Mouse (Mus musculus) embryonic facial prominence, embryonic 12.5 days (tissue): ENCODE results near the gene Azin2. TPM values are rescaled to one million over a fixed set of nuclear protein-coding genes. Genes with fewer than 3 reads are reported as not detected.

ENCODE experiments used
- ATAC-seq: fragments of 200-750 bp; cut with Nextera tagmentation; 2 replicates; pipeline ENCODE4 v1.8.0; 2017; ENCODE audit not compliant: insufficient number of reproducible peaks, insufficient read depth, low FRiP score, low TSS enrichment
- H3K27ac ChIP-seq: fragments of 300-500 bp; sonication (generic); 2 replicates; pipeline ENCODE4 v1.5.1; 2016; ENCODE audit warnings: mild to moderate bottlenecking
- H3K27me3 ChIP-seq: fragments of 300-500 bp; sonication (generic); 2 replicates; pipeline ENCODE4 v1.6.1; 2016; ENCODE audit warnings: mild to moderate bottlenecking, moderate library complexity
- H3K36me3 ChIP-seq: fragments of 300-500 bp; sonication (generic); 2 replicates; pipeline ENCODE4 v1.6.1; 2016; ENCODE audit warnings: mild to moderate bottlenecking
- H3K4me1 ChIP-seq: fragments of 300-500 bp; sonication (generic); 2 replicates; pipeline ENCODE4 v1.6.1; 2016
- H3K4me2 ChIP-seq: fragments of 300-500 bp; sonication (generic); replicated peaks from 2 replicates; pipeline ENCODE4 v1.6.1; 2016; ENCODE audit warnings: mild to moderate bottlenecking, moderate library complexity
- H3K4me3 ChIP-seq: fragments of 300-500 bp; sonication (generic); 2 replicates; pipeline ENCODE4 v1.5.1; 2016; ENCODE audit warnings: mild to moderate bottlenecking
- H3K9ac ChIP-seq: fragments of 300-500 bp; sonication (generic); 2 replicates; pipeline ENCODE4 v1.6.1; 2016; ENCODE audit warnings: mild to moderate bottlenecking, moderate library complexity
- H3K9me3 ChIP-seq: fragments of 300-500 bp; sonication (generic); 2 replicates; pipeline ENCODE4 v1.6.1; 2016; ENCODE audit warnings: mild to moderate bottlenecking, moderate library complexity
- WGBS: fragments of 180-500 bp; shearing (Covaris S2); methylation state at CpG from one replicate; pipeline ENCODE4 v1.1.7; 2016; 5-methylcytosine and 5-hydroxymethylcytosine counted together
- polyA plus RNA-seq: library from polyadenylated mRNA; unstranded; fragments of >200 nt; fragmentation: Nextera tagmentation; extraction: Ambion mirVana; gene quantifications from 2 replicates; pipeline ENCODE4 v1.2.1, GENCODE M21; 2016

Gene Azin2
- polyA plus RNA-seq, 1 experiment from 2014 or later = 28.8 TPM

GRCm38 (mm10) chr4:128993025-128993662, 30.9 kb upstream of the Azin2 start:
- Histone ChIP-seq H3K36me3 (peaks cover 6% of the 10 kb centered on the region; the same call in 1 of the 2 replicates), H3K27ac (peak overlapping the region; percentile 75), H3K9me3 (no peaks in the 10 kb centered on the region), H3K9ac (peak overlapping the region; percentile 87), H3K4me1 (peaks cover 11% of the 10 kb centered on the region), H3K27me3 (no peaks in the 10 kb centered on the region), H3K4me2 (peak overlapping the region; percentile 92), H3K4me3 (peak overlapping the region; percentile 90)
- WGBS = under 1% methylated on average over 49 of the region's 49 CpGs
- peak; percentile 100 for ATAC-seq

DNA sequence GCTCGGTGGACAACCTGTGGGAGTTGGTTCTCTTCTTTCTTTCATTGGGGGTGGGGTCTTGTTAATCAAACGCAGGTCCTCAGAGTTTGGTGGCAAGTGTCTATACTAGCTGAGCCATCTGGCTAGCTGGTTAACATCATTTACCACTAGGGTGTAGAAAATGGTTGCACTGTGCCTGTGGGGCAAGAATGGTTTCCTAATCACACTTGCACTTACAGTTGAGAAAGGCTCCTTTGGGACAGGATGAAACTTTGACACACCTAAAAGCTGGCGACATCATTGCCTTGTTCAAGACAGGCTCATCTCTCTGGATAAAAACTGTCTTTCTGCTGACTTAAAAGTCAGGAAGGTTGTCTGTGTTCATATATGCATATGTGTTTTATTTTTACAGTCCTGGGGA, 29.9 kb upstream of the Azin2 start:
- ATAC-seq = no peak
- H3K4me1 ChIP-seq = peaks cover 11% of the 10 kb centered on the region
- H3K9ac ChIP-seq = no peak overlapping the region
- 85% methylated on average over 3 of the region's 3 CpGs for WGBS
- H3K4me2 ChIP-seq = no peak overlapping the region
- peaks cover 6% of the 10 kb centered on the region; the same call in 1 of the 2 replicates for H3K36me3 ChIP-seq
- H3K27me3 ChIP-seq = no peaks in the 10 kb centered on the region
- no peak overlapping the region for H3K27ac ChIP-seq
- H3K9me3 ChIP-seq = no peaks in the 10 kb centered on the region
- H3K4me3 ChIP-seq = no peak overlapping the region

- WGBS = 91% methylated on average over 9 of the region's 9 CpGs
These were observed 29.3 kb upstream of the Azin2 start, which contains the start of gene Ak2 for GRCm38 (mm10) chr4:128991500-128992008. Gene Ak2 (plus strand): TSS chr4:128991958.

GRCm38 (mm10) chr4:128989678-128990077, 27.4 kb upstream of the Azin2 start:
- H3K27me3 ChIP-seq = no peaks in the 10 kb centered on the region
- H3K4me2 ChIP-seq = no peak overlapping the region
- WGBS = 63% methylated on average over 11 of the region's 11 CpGs
- no peak overlapping the region for H3K9ac ChIP-seq
- no peak overlapping the region for H3K4me3 ChIP-seq
- H3K4me1 ChIP-seq = peaks cover 9% of the 10 kb centered on the region
- ATAC-seq = no peak
- H3K36me3 ChIP-seq = no peaks in the 10 kb centered on the region
- no peaks in the 10 kb centered on the region for H3K9me3 ChIP-seq
- no peak overlapping the region for H3K27ac ChIP-seq

More at GRCm38 (mm10) chr4:128991500-128992008, 29.3 kb upstream of the Azin2 start, which contains the start of gene Ak2:
- no peaks in the 10 kb centered on the region for H3K27me3 ChIP-seq
- H3K9me3 ChIP-seq = no peaks in the 10 kb centered on the region
- H3K4me1 ChIP-seq = peaks cover 11% of the 10 kb centered on the region
- peaks cover 6% of the 10 kb centered on the region; the same call in 1 of the 2 replicates for H3K36me3 ChIP-seq
- H3K4me2 ChIP-seq = no peak within 1 kb of the TSS
- no peak within 1 kb of the TSS for H3K9ac ChIP-seq
- no peak within 1 kb of the TSS for H3K4me3 ChIP-seq
- ATAC-seq = no peak
- H3K27ac ChIP-seq = no peak within 1 kb of the TSS

DNA sequence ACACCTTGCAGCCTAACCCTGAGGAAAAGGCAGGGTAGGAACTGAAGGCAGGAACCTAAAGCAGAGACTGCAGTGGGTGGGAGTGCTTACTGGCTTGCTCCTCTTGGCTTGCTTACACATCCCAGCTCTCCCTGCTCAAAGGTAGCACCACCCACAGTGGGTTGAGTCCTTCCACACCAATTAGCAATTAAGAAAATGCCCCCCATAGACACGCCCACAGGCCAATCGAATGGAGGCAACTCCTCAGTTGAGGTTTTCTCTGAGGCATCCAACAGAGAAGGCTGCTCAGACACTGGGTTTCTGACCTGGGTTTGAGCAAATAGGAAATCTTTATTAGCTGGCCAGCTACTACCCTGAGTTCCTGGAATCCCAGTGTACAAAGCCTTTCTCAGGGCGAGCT, 26.7 kb upstream of the Azin2 start:
- H3K4me1 ChIP-seq = peaks cover under 1% of the 10 kb centered on the region
- no peak overlapping the region for H3K4me3 ChIP-seq
- no peak overlapping the region for H3K27ac ChIP-seq
- no peaks in the 10 kb centered on the region for H3K27me3 ChIP-seq
- ATAC-seq = no peak
- H3K9me3 ChIP-seq = no peaks in the 10 kb centered on the region
- no peaks in the 10 kb centered on the region for H3K36me3 ChIP-seq
- no peak overlapping the region for H3K9ac ChIP-seq
- H3K4me2 ChIP-seq = no peak overlapping the region
- 56% methylated on average over 3 of the region's 3 CpGs for WGBS

GRCm38 (mm10) chr4:128984600-128984999, 22.4 kb upstream of the Azin2 start:
- WGBS = 67% methylated on average over 3 of the region's 3 CpGs
- H3K4me1 ChIP-seq = no peaks in the 10 kb centered on the region
- H3K4me2 ChIP-seq = no peak overlapping the region
- H3K27me3 ChIP-seq = no peaks in the 10 kb centered on the region
- no peak for ATAC-seq
- H3K9ac ChIP-seq = no peak overlapping the region
- no peaks in the 10 kb centered on the region for H3K36me3 ChIP-seq
- no peak overlapping the region for H3K4me3 ChIP-seq
- no peak overlapping the region for H3K27ac ChIP-seq
- H3K9me3 ChIP-seq = peaks cover 3% of the 10 kb centered on the region; the same call in 1 of the 2 replicates

GRCm38 (mm10) chr4:128983656-128984055, 21.4 kb upstream of the Azin2 start:
- no peaks in the 10 kb centered on the region for H3K27me3 ChIP-seq
- no peak overlapping the region for H3K27ac ChIP-seq
- no peak overlapping the region for H3K4me3 ChIP-seq
- WGBS = 47% methylated on average over 2 of the region's 2 CpGs
- no peak for ATAC-seq
- H3K9me3 ChIP-seq = peaks cover 3% of the 10 kb centered on the region; the same call in 1 of the 2 replicates
- H3K9ac ChIP-seq = no peak overlapping the region
- no peaks in the 10 kb centered on the region for H3K4me1 ChIP-seq
- no peak overlapping the region for H3K4me2 ChIP-seq
- no peaks in the 10 kb centered on the region for H3K36me3 ChIP-seq

- no peak overlapping the region for H3K27ac ChIP-seq
- no peaks in the 10 kb centered on the region for H3K4me1 ChIP-seq
- ATAC-seq = no peak
- no peaks in the 10 kb centered on the region for H3K36me3 ChIP-seq
- H3K4me3 ChIP-seq = no peak overlapping the region
- H3K9ac ChIP-seq = no peak overlapping the region
- H3K9me3 ChIP-seq = peaks cover 3% of the 10 kb centered on the region; the same call in 1 of the 2 replicates
- no peak overlapping the region for H3K4me2 ChIP-seq
- no peaks in the 10 kb centered on the region for H3K27me3 ChIP-seq
- 72% methylated on average over 2 of the region's 2 CpGs for WGBS
These were observed 20.9 kb upstream of the Azin2 start for GRCm38 (mm10) chr4:128983151-128983550.

DNA sequence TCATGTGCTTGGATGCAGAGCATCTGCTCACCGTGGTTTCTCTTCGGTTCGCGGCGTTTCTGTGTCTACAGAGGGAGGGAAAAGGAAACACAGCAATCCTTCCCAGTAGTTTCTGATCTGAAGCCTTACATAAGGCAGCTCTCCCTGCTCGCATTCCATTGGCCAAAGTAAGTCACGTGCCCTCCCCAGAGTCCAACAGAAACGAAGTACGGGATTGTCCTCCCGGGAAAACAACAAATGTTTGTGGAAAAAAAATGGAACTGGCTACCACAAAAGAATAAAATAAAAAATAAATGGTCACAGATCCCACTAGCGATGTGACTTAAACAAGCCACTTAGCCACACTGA, 19.6 kb upstream of the Azin2 start:
- Histone ChIP-seq H3K4me2 (no peak overlapping the region), H3K27ac (no peak overlapping the region), H3K4me1 (no peaks in the 10 kb centered on the region), H3K36me3 (no peaks in the 10 kb centered on the region), H3K4me3 (no peak overlapping the region), H3K9me3 (peaks cover 3% of the 10 kb centered on the region; the same call in 1 of the 2 replicates), H3K9ac (no peak overlapping the region), H3K27me3 (no peaks in the 10 kb centered on the region)
- ATAC-seq = no peak
- 73% methylated on average over 11 of the region's 11 CpGs for WGBS

- H3K4me1 ChIP-seq = no peaks in the 10 kb centered on the region
- WGBS = 72% methylated on average over 12 of the region's 12 CpGs
- no peak for ATAC-seq
- H3K4me3 ChIP-seq = no peak overlapping the region
- H3K4me2 ChIP-seq = no peak overlapping the region
- H3K9me3 ChIP-seq = peaks cover 3% of the 10 kb centered on the region; the same call in 1 of the 2 replicates
- H3K27ac ChIP-seq = no peak overlapping the region
- no peaks in the 10 kb centered on the region for H3K27me3 ChIP-seq
- H3K36me3 ChIP-seq = no peaks in the 10 kb centered on the region
- no peak overlapping the region for H3K9ac ChIP-seq
These were observed 18.9 kb upstream of the Azin2 start for GRCm38 (mm10) chr4:128980890-128981832.

DNA sequence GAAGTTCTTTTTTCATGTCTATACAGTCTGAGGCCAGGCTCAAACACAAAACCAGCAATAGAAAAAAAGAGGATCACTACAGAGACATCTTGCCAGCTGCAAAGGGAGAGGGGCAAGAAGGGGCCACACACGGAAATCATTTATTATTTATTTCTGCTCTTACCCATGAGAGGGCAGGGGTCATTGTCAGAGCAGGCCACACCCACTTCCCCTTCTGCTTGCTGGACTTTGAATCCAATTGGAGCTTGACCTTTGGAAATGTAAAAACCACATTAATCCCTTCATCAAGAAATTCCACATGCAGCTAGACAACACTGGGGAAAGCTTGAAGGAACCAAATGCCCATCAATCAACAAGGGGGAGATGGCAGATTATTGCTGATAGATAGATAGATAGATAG, 16.4 kb upstream of the Azin2 start:
- Histone ChIP-seq H3K4me3 (no peak overlapping the region), H3K36me3 (no peaks in the 10 kb centered on the region), H3K4me2 (no peak overlapping the region), H3K27me3 (no peaks in the 10 kb centered on the region), H3K9ac (no peak overlapping the region), H3K27ac (no peak overlapping the region), H3K9me3 (peaks cover 3% of the 10 kb centered on the region; the same call in 1 of the 2 replicates), H3K4me1 (no peaks in the 10 kb centered on the region)
- ATAC-seq = no peak
- WGBS = 28% methylated on average over 1 of the region's 1 CpGs
